Mouse (Mus musculus): Measurements from ENCODE around the gene St6galnac3.

- TF ChIP-seq POLR2A (IDR thresholded peaks at IDR 0.05; ENCODE audit: borderline replicate concordance, extremely low read depth, low read depth, low read length) (no peak), CTCF (IDR thresholded peaks at IDR 0.05; ENCODE audit: insufficient read depth, low read length) (no peak)
These were observed 525.7 kb downstream of the St6galnac3 start for GRCm38 (mm10) chr3:153199251-153199650.

Data from lung, adult 2 months (tissue).